Mouse (Mus musculus) layer of hippocampus, adult 18-20 months (tissue): ENCODE measurements around the gene Zgrf1. TPM values are rescaled to one million over a fixed set of nuclear protein-coding genes. Genes with fewer than 3 reads are reported as not detected.

ENCODE experiments used
- DNase-seq, 2 experiments: peaks; one replicate each; pipeline ENCODE4 v3.0.0; 2022; ENCODE audit warnings: low spot score in 2 of 2
- long read RNA-seq: library from polyadenylated mRNA; stranded (forward); transcript quantifications from one replicate; pipeline ENCODE4 v2.0.0, GENCODE M21; 2021
- total RNA-seq, 2 experiments: library from RNA; stranded (reverse); gene quantifications; 2 replicates each; pipeline ENCODE4 v1.2.3; 2021

The Zgrf1 gene
- 1 to 10 TPM; 1.7 to 2.4 TPM for total RNA-seq
- long read RNA-seq, partial matches to known transcripts: 0 of 1 reads
- long read RNA-seq, other reads (novel, unspliced or antisense): 0 of 1 reads

- peak; percentile 99 for DNase-seq
These were observed at the start of gene Zgrf1, which contains the start of gene Larp7 for GRCm38 (mm10) chr3:127552973-127553719. Gene Zgrf1 (plus strand): TSS chr3:127553489. Gene Larp7 (minus strand): TSS chr3:127553349.

- no peak for DNase-seq
These were observed 45.2 kb upstream of the Zgrf1 start for GRCm38 (mm10) chr3:127507878-127508783.

GRCm38 (mm10) chr3:127511786-127512746 is 41.2 kb upstream of the Zgrf1 start:
- no peak for DNase-seq

- no peak for DNase-seq
These were observed 40.4 kb upstream of the Zgrf1 start for GRCm38 (mm10) chr3:127512794-127513335.

- no peak for DNase-seq
These were observed 39.6 kb upstream of the Zgrf1 start for GRCm38 (mm10) chr3:127513699-127514098.

GRCm38 (mm10) chr3:127515251-127515650 is 38.0 kb upstream of the Zgrf1 start:
- DNase-seq: no peak

- DNase-seq: no peak
These were observed 33.0 kb upstream of the Zgrf1 start for GRCm38 (mm10) chr3:127520300-127520699.

GRCm38 (mm10) chr3:127521156-127521555 is 32.1 kb upstream of the Zgrf1 start:
- no peak for DNase-seq

- no peak for DNase-seq
These were observed 28.0 kb upstream of the Zgrf1 start for GRCm38 (mm10) chr3:127525188-127525819.

GRCm38 (mm10) chr3:127527465-127528034 is 25.7 kb upstream of the Zgrf1 start:
- peak in 1 of 2 experiments; percentile 21 for DNase-seq

GRCm38 (mm10) chr3:127529210-127529609 is 24.1 kb upstream of the Zgrf1 start:
- no peak for DNase-seq

GRCm38 (mm10) chr3:127529824-127530223 is 23.5 kb upstream of the Zgrf1 start:
- no peak for DNase-seq

GRCm38 (mm10) chr3:127530293-127530692 is 23.0 kb upstream of the Zgrf1 start:
- DNase-seq: no peak

GRCm38 (mm10) chr3:127539193-127539592 is 14.1 kb upstream of the Zgrf1 start:
- no peak for DNase-seq

- DNase-seq: no peak
These were observed 9.3 kb upstream of the Zgrf1 start for GRCm38 (mm10) chr3:127543976-127544375.

- DNase-seq: no peak
These were observed 8.6 kb upstream of the Zgrf1 start for GRCm38 (mm10) chr3:127544610-127545121.

GRCm38 (mm10) chr3:127547882-127548281 is 5.4 kb upstream of the Zgrf1 start:
- DNase-seq: no peak

GRCm38 (mm10) chr3:127552434-127552972 is 786 bp upstream of the Zgrf1 start:
- DNase-seq: no peak

- no peak for DNase-seq
These were observed 393 bp downstream of the Zgrf1 start for GRCm38 (mm10) chr3:127553720-127554043.
